Mouse (Mus musculus) c-Kit-positive CD71-positive TER-119-positive erythroid progenitor cells, embryonic 14.5 days (primary cell): ENCODE data around the gene Glis3.

Source experiments
- DNase-seq: peaks from one replicate; pipeline ENCODE4 v3.0.0-alpha.2; 2013; ENCODE audit warnings: low spot score

Gene Glis3

DNA sequence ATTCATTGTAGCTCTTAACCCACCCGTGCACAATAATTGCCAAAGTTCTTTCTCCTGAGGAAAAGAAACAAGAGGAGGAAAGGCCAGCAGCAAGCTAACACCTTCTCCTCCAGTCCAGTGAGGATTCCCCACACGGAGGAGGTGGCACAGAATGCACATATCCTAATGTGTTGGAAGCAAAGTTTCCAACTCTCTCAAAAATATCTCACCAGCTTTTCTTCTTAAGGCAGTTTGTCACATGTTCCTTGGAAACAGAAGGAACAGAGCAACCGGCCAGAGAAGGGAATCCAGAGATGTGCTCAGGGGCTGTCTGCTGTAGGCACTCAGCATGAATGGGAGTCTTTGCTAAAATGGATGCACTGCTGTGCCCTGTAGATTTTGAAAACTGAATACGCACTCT is 441.8 kb downstream of the Glis3 start:
- DNase-seq = no peak

DNA sequence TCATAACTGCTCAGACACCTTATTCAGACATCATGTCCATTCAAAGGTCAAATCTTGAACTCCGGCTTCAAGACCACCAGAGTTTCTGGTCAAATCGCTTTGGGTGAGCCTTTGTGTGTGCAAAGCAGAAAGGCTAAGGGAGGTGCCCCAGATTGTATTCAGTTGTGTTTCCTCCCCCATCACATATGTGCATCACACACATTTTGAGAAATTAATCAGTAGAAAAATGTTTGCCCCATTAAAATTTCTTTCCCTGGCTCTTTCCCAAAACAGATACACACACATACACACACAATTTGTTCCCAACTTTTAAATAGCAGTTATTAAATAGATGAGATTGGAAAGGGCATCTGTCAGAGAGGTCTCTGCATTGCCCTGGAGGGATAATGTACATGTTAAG is 442.3 kb downstream of the Glis3 start:
- DNase-seq = no peak

DNA sequence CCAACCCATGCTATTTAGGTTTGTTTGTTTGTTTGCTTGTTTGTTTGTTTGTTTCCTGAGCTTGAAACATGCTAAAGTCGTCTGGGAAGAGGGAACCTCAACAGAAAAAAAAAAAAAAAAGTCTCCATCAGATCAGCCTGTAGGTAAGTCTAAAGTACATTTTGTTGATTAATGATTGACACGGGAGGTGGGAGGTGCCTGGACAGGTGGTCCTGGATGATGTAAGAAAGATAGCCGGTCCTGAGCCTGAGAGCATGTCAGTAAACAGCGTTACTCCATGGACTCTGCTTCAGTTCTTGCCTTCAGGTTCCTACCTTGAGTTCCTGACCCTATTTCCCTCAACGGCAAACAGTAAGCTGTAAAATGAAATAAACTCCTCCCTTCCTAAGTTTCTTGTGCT is 444.3 kb downstream of the Glis3 start:
- DNase-seq = no peak

DNA sequence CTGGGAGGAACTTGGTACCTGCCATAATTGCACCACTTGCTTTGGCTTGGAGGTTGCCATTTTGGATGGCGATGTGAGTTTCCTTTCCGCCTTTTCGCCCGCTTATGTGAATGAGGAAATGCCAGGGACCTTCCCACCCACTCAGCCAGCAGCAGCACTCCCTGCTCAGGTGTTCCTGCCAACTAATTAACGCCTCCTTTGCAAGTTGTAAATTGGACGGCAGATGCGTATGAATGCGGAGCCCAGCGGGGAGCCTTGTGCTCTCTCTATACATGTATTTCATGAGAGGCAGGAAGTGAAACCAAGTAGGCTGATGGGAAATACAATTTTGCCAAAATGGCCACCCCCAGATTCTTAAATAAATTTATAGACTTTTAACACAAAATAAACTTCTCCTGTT is 444.8 kb downstream of the Glis3 start:
- no peak for DNase-seq

DNA sequence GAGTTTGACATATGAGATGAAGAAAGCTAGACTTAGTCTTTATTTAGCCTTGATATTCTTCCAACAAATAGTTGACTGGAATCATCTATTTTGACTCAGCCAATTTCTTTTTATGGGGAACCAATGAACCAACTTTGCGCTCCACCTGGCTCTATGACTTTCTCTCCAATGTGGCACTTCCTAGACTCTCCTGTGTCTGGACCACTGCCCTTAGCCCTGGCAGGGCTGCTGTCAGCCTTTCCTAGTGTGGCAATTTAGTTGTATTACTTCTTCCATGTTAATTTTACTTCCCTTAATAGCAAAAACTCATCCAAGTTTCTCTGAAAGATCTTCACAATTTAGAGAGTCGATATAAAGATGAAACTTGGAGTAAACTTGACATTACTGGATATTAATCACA is 445.2 kb downstream of the Glis3 start:
- DNase-seq = no peak

DNA sequence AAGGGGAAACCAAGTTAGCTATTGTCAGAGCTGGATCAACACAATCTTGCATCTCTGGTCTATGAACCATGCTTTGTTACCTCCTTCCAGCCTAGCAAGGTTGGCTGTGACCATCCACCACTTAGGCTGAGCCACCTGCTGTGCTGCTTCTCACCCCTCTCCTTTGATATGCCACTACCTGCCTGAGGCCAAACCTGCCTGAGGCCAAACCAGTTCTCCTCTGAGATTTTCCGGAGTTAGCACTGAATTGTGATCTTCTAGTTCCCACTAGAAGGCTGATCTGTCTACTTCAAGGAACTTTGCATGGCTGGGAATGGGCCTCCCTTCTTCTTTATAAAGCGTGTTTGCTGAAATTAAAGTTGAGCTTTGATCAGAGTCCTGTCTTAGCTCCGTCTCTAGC is 448.4 kb downstream of the Glis3 start:
- DNase-seq = no peak

DNA sequence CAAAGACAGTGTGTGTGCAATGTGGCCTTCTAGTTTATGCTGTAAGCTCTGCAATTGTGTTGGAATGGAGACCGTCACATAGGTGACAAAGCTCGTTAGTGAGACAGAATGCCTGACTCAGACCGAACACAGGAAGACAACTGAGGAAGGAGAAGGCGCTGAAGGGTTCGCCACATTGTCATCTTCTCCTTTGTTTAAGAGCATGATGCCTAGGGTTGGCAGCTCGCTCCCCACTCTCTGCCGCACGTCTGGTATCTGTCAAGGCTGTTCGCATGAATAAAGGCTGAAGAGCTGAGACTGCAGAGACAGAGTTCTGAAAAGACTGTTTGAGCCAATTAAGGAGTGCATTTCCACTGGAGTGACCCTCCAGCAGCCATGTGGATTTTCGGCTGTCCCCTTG is 452.4 kb downstream of the Glis3 start:
- DNase-seq = no peak

DNA sequence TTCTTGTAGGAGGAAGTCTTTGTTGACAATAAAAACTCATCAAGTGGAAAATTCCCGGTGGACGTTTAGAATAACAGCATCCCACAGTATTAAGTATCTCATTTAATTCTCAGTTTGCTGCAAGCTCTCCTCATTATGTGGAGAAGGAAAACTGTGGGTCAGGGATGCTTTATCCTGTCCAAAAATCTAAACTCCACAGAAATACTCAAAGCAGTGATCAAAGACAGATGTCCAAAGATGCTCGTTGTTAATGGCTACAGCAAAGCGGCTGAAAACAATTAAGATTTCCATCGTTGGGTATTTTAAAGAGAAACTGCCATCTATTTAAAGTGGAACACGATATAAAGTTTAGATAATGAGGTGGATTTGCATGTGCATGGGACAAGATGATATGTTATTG is 454.2 kb downstream of the Glis3 start:
- no peak for DNase-seq

DNA sequence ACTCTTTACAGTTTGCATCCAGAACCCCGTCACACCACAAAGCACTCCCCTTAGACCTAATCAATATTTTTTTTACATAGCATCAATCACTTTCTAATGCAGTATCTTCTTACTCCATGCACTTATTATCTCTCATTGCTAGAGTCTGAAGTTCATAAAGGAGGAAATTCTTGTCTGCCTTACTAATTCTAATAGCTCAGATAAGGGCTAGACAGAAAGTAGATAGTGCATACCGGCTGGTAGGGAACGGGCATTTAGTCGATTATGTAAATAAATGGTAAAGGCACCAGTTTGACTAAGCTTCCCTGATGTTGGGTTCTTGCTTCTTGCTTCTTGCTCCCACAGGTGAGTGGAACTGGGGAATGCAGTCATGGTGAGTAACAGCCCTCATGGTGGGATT is 468.2 kb downstream of the Glis3 start:
- no peak for DNase-seq
